Mouse (Mus musculus): ENCODE data around the gene Snrnp200. TPM values are rescaled to one million over a fixed set of nuclear protein-coding genes. Genes with fewer than 3 reads are reported as not detected.
"Not testable (repeated sequence)": the region's sequence is repeated elsewhere in the genome, so short reads cannot be mapped to it uniquely, and the experiment has no call there.

Snrnp200 gene
- polyA plus RNA-seq (2015; fragmentation: Nextera tagmentation; extraction: Ambion mirVana): 40.3 and 47.1 TPM in 2 replicates

DNA sequence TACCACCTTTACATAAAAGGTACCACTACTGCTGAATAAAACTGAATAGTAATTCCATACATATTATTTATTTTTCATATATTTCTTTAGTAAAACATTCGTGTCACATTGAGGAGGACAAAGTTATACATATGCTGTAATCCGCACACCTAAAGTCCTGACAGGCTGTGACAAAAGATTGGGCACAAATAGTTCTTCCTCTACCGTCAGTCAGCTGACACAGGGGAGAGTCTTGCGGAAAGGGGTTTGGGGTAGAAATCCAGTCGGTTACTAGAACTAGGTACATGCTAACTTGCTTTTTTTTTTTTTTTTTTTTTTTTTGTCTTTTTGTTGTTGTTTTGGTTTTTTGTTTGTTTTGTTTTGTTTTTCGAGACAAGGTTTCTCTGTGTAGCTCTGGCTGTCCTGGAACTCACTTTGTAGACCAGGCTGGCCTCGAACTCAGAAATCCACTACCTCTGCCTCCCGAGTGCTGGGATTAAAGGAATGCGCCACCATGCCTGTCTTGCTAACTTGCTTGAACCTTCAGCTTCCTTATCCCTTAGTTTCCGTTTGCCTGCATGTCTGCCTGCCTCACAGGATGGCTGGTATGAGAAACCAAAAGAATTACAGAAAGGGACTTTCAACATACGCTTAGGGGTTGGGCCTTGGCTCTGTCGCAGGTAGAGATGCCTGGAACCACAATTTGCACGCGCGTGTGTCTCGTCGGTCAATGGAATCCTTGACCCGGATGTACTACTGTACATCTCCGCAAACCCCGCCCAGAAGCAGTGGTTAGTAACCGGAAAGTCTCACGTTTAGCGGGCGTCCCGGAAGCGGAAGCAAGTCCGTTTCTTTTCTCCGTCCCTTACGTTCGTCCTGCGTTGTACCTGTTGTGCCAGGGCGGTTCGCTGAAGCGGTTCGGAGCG lies at the start of gene Snrnp200, which contains the start of gene 1810024B03Rik:
Gene Snrnp200 (plus strand): TSS at position 840 of the 905 bp plus-strand sequence.
Gene 1810024B03Rik (minus strand): TSS at position 734 of the 905 bp plus-strand sequence.
- Histone ChIP-seq H3K27ac (peak within 1 kb of the TSS; percentile 73), H3K27me3 (replicated peaks) (no peaks in the 10 kb centered on the region), H3K9me3 (no peaks in the 10 kb centered on the region), H3K4me2 (peak within 1 kb of the TSS; percentile 82), H3K36me3 (peaks cover 24% of the 10 kb centered on the region), H3K4me3 (replicated peaks) (peak within 1 kb of the TSS; percentile 94), H3K9ac (peak within 1 kb of the TSS; percentile 80), H3K4me1 (peaks cover 3% of the 10 kb centered on the region; the same call in 1 of the 2 replicates)
- WGBS: 9% methylated on average over 36 of the region's 36 CpGs
- peak; percentile 99 for ATAC-seq (ENCODE audit: insufficient read depth, low FRiP score, low read depth)

DNA sequence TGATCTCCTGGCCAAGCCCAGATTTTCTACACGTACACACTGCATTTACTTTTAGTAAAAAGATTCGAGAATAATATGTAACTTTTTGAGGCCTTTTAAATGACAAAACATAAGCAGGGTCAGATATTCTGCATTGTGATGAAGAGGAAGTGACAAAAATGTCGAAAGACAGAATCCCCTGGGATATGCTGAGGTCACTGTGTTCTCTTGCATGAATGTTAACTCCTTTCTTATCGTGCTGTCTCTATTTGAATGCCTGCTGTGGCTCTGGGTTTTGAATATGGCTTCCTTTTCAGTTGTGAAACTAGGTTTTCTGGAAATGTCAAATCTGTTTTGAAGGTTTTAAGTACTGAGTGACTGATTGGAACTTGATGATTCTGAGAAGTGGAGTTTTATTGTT lies 42.5 kb upstream of the Snrnp200 start:
- WGBS: 53% methylated on average over 4 of the region's 4 CpGs
- Histone ChIP-seq H3K9ac (no peak overlapping the region), H3K27me3 (replicated peaks) (no peaks in the 10 kb centered on the region), H3K27ac (no peak overlapping the region), H3K4me1 (no peaks in the 10 kb centered on the region), H3K4me3 (replicated peaks) (no peak overlapping the region), H3K4me2 (no peak overlapping the region), H3K36me3 (no peaks in the 10 kb centered on the region), H3K9me3 (no peaks in the 10 kb centered on the region)
- ATAC-seq (ENCODE audit: insufficient read depth, low FRiP score, low read depth): no peak

DNA sequence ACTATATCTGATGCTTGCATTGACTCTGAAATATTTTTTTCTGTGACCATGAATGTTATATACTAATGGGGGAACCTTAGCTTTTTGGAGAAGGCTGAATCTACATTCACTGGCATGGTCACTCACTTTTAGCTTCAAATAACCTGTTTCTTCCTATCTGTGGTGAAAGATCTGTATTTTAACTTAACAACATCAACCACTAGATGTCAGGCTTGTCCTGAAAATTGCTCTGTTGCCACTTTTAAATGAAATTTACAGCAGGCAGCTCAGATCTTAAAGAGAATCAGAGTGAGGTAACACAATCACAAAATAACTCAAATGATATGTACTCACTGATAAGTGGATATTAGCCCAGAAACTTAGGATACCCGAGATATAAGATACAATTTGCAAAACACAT lies 41.9 kb upstream of the Snrnp200 start:
- not testable (repeated sequence) for H3K4me2 ChIP-seq; H3K27ac ChIP-seq; H3K4me3 ChIP-seq (replicated peaks); H3K9ac ChIP-seq; H3K27me3 ChIP-seq (replicated peaks); H3K4me1 ChIP-seq; H3K36me3 ChIP-seq; H3K9me3 ChIP-seq; ATAC-seq (ENCODE audit: insufficient read depth, low FRiP score, low read depth)
- 7% methylated on average over 1 of the region's 1 CpGs for WGBS

DNA sequence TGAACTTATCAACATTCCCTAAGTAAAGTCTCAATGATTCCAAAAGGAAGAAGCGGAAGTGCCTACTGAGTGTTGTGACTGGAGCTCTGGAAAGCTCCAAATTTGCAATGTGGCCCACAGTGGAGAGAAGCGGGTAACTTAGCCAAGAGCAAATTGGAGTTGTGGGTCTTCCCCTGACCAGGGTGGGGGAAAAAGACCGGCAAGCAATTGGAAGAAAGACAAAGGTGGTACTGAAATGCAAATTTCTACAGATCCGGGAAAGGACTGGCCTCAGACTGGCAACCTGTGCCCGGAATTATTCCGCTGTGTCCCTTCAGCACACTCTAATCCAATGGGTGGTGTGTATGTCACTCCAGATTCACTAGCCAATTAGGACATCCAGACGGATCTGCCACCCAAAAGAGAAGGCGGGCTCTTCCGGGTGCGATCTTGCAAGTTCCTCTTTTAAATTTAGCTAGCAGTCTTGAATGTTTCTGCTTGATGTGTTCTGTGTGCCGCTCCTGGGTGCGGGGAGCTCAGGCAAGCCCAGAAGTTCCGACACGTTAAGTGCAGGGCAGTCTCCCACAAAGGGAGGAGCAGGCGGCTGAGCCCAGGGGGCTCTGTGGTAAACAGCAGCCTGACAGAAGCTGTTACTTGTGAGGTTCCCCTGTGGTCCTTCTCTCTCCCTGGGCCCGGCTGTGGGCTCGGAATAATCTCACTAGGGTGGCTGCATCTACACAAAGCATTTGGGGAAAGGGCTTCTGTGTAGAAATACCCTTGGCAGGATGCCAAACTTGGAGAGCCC lies 25.4 kb upstream of the Snrnp200 start:
- no peaks in the 10 kb centered on the region for H3K27me3 ChIP-seq (replicated peaks)
- peak overlapping the region; percentile 50; the same call in 1 of the 2 replicates for H3K9ac ChIP-seq
- no peaks in the 10 kb centered on the region for H3K9me3 ChIP-seq
- H3K4me2 ChIP-seq: peak overlapping the region; percentile 72
- peak overlapping the region; percentile 83 for H3K27ac ChIP-seq
- ATAC-seq (ENCODE audit: insufficient read depth, low FRiP score, low read depth): peak; percentile 100
- H3K36me3 ChIP-seq: no peaks in the 10 kb centered on the region
- H3K4me3 ChIP-seq (replicated peaks): peak overlapping the region; percentile 53
- no peaks in the 10 kb centered on the region for H3K4me1 ChIP-seq
- WGBS: 2% methylated on average over 17 of the region's 17 CpGs

DNA sequence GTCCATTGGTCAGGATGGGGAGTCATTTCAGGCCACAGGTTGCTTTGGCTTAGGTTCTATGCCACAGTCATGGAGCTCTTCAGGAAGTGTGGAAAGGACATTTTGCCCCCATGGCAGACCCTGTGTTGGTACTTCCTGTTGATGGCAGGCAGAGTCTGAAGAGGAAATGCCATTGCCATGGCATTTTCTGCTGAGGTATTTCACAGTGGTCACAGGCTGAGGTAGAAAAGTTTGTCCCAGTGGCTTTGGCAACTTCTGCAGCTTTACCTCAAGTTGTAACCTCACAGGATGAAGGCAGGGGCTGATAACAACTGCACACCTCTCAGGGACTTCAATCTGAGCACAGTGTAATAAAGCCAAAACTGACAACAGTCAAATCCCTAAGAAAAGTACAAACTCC lies 18.6 kb upstream of the Snrnp200 start:
- Histone ChIP-seq H3K27ac (no peak overlapping the region), H3K9ac (no peak overlapping the region), H3K9me3 (no peaks in the 10 kb centered on the region), H3K4me3 (replicated peaks) (no peak overlapping the region), H3K4me1 (no peaks in the 10 kb centered on the region), H3K27me3 (replicated peaks) (no peaks in the 10 kb centered on the region), H3K36me3 (no peaks in the 10 kb centered on the region), H3K4me2 (no peak overlapping the region)
- ATAC-seq (ENCODE audit: insufficient read depth, low FRiP score, low read depth): no peak

DNA sequence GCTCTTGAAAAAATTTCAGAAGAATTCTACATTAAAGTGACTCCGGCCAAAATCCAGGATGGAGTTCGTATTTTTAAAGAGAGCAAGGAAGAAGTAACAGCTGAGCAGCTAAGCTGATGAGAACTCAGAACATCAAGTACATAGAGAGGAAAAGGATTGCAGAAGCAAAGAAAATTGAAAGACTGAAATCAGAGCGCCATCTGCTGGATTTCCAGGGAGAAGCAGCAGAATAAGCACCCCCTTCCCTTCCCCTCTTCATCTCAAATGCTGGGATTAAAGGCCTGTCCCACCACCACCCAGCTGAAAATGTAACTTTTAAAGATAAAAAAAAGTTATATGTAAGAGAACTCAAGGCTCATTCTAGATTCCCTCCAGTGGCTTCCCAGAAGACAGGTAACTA lies 3.3 kb upstream of the Snrnp200 start:
- 29% methylated on average over 3 of the region's 3 CpGs for WGBS
- no peak overlapping the region for H3K4me3 ChIP-seq (replicated peaks)
- no peak for ATAC-seq (ENCODE audit: insufficient read depth, low FRiP score, low read depth)
- H3K4me2 ChIP-seq: no peak overlapping the region
- no peaks in the 10 kb centered on the region for H3K9me3 ChIP-seq
- H3K36me3 ChIP-seq: no peaks in the 10 kb centered on the region
- H3K9ac ChIP-seq: no peak overlapping the region
- H3K27ac ChIP-seq: no peak overlapping the region
- H3K4me1 ChIP-seq: peaks cover 3% of the 10 kb centered on the region; the same call in 1 of the 2 replicates
- H3K27me3 ChIP-seq (replicated peaks): no peaks in the 10 kb centered on the region

DNA sequence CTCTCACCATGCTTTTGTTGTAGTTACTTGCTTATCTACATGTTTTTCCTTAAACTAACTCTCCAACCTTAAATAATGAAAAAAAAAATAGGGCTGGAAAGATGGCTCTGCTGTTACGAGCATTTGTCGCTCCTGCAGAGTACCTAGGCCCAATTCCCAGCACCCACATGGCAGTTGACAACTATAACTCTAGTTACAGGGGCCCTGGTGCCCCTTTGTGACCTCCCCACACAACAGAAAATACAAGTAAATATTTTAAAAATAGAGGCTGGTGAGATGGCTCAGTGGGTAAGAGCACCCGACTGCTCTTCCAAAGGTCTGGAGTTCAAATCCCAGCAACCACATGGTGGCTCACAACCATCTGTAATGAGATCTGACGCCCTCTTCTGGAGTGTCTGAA lies 2.2 kb upstream of the Snrnp200 start:
- H3K27ac ChIP-seq; H3K27me3 ChIP-seq (replicated peaks); H3K9me3 ChIP-seq; H3K4me1 ChIP-seq; H3K36me3 ChIP-seq; ATAC-seq (ENCODE audit: insufficient read depth, low FRiP score, low read depth); H3K9ac ChIP-seq; H3K4me2 ChIP-seq; H3K4me3 ChIP-seq (replicated peaks): not testable (repeated sequence)
- 88% methylated on average over 4 of the region's 4 CpGs for WGBS

DNA sequence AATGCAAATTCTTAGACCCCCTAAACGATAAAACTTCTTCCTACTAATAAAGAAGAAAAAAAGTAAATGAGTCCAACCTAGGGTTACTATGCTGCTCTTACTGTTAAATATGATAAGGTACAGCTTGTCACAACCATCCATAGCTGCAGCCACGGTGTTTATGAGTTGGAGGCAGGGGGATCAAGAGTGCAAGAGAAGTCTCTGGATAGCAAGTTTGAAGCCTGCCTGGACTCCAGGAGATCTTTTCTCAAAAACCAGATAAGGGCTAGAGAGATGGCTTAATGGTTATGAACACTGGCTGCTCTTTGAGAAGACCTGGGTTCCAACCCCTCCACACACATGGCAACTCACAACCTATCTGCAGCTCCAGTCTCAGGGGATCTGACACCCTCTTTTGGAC lies 1.3 kb upstream of the Snrnp200 start:
- 95% methylated on average over 2 of the region's 2 CpGs for WGBS
- no peak for ATAC-seq (ENCODE audit: insufficient read depth, low FRiP score, low read depth)
- Histone ChIP-seq H3K27ac (no peak overlapping the region), H3K9ac (no peak overlapping the region), H3K27me3 (replicated peaks) (no peaks in the 10 kb centered on the region), H3K4me2 (no peak overlapping the region), H3K4me1 (peaks cover 3% of the 10 kb centered on the region; the same call in 1 of the 2 replicates), H3K9me3 (no peaks in the 10 kb centered on the region), H3K36me3 (peaks cover 15% of the 10 kb centered on the region), H3K4me3 (replicated peaks) (no peak overlapping the region)

DNA sequence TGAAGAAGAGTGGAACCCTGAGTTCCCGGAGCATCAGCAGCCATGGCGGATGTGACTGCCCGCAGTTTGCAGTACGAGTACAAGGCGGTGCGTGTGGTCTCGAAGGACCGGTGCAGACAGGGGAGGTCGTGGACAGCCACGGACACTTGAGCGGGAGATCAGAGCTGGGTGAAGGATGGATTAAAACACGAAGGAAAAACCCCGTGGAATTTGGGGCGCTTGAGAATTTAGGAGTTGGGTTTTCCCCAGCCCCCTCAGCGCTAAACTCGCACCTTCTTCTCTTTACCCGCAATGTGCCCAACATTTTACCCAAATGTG lies 225 bp downstream of the Snrnp200 start:
- H3K4me2 ChIP-seq: peak overlapping the region; percentile 82
- H3K9ac ChIP-seq: peak overlapping the region; percentile 80
- peak overlapping the region; percentile 94 for H3K4me3 ChIP-seq (replicated peaks)
- ATAC-seq (ENCODE audit: insufficient read depth, low FRiP score, low read depth): peak; percentile 48; the same call in 1 of the 2 replicates
- peak overlapping the region; percentile 73; the same call in 1 of the 2 replicates for H3K27ac ChIP-seq
- H3K9me3 ChIP-seq: no peaks in the 10 kb centered on the region
- peaks cover 24% of the 10 kb centered on the region for H3K36me3 ChIP-seq
- H3K27me3 ChIP-seq (replicated peaks): no peaks in the 10 kb centered on the region
- H3K4me1 ChIP-seq: peaks cover 3% of the 10 kb centered on the region; the same call in 1 of the 2 replicates
- under 1% methylated on average over 17 of the region's 17 CpGs for WGBS

DNA sequence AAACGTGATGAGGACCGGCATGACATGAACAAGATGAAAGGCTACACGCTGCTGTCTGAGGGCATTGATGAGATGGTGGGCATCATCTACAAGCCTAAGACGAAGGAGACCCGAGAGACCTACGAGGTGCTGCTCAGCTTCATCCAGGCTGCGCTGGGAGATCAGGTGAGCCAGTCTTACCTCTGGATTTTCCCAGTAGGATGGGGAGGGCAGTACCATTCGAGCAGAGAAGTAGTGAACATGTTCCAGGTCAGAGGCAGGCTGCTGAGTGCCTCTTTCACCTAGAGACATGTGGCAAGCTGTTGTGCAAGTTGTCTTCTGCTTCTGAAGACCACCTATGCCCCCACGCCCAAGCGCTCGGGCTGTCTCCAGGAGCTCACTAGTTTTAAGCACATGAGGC lies 2.5 kb downstream of the Snrnp200 start:
- peaks cover 34% of the 10 kb centered on the region for H3K36me3 ChIP-seq

DNA sequence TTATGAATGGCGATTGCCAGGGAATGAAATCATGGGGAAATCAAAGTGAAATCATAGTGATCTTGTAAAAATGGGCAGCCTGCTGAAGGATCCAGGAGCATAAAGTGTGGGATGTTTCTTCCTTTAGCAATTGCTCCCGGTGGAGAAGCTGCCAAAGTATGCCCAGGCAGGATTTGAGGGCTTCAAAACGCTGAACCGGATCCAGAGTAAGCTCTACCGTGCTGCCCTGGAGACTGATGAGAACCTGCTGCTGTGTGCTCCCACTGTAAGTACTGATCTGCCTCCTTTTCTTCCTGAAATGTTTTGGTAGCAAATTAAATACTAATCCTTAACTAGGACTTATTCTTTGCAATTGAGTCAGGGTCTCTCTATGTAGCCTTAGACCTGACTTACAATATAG lies 9.6 kb downstream of the Snrnp200 start:
- whole genome bisulfite sequencing: 90% methylated on average over 5 of the region's 5 CpGs
- Histone ChIP-seq H3K9me3 (no peaks in the 10 kb centered on the region), H3K4me2 (no peak overlapping the region), H3K36me3 (peaks cover 62% of the 10 kb centered on the region), H3K9ac (no peak overlapping the region), H3K27me3 (replicated peaks) (no peaks in the 10 kb centered on the region), H3K4me1 (no peaks in the 10 kb centered on the region), H3K4me3 (replicated peaks) (no peak overlapping the region), H3K27ac (no peak overlapping the region)
- ATAC-seq (ENCODE audit: insufficient read depth, low FRiP score, low read depth): no peak

More for the DNA sequence above, 2.5 kb downstream of the Snrnp200 start:
- 93% methylated on average over 11 of the region's 11 CpGs for whole genome bisulfite sequencing
- Histone ChIP-seq H3K9me3 (no peaks in the 10 kb centered on the region), H3K27ac (no peak overlapping the region), H3K4me1 (peaks cover 3% of the 10 kb centered on the region; the same call in 1 of the 2 replicates), H3K9ac (no peak overlapping the region), H3K4me2 (no peak overlapping the region), H3K4me3 (replicated peaks) (no peak overlapping the region), H3K27me3 (replicated peaks) (no peaks in the 10 kb centered on the region)
- ATAC-seq (ENCODE audit: insufficient read depth, low FRiP score, low read depth): no peak

DNA sequence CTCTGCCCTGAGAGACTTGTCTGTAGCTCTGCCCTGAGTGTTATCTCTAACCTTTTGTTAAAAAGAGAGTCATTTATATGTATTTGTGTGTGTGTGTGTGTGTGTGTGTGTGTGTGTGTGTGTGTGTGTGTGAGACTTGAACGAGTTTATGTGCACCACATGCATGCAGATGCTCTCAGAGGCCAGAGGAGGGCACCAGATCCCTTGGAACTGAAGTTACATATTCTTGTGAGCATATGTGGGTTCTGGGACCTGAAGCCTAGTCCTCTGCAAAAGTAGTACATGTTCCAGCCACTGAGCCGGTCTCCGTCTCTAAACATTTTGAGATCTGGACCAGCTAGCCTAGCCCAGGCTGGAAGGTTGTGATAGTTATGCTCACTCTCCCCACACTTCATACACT lies 17.1 kb downstream of the Snrnp200 start:
- no peaks in the 10 kb centered on the region for H3K9me3 ChIP-seq
- no peak overlapping the region for H3K4me2 ChIP-seq
- no peak for ATAC-seq (ENCODE audit: insufficient read depth, low FRiP score, low read depth)
- WGBS: 95% methylated on average over 3 of the region's 3 CpGs
- H3K27me3 ChIP-seq (replicated peaks): no peaks in the 10 kb centered on the region
- H3K27ac ChIP-seq: no peak overlapping the region
- H3K4me1 ChIP-seq: no peaks in the 10 kb centered on the region
- H3K9ac ChIP-seq: no peak overlapping the region
- peaks cover 78% of the 10 kb centered on the region for H3K36me3 ChIP-seq
- H3K4me3 ChIP-seq (replicated peaks): no peak overlapping the region

Data from stomach, embryonic 15.5 days (tissue).